Mouse (Mus musculus): ENCODE results near the gene Abi3bp. TPM values are rescaled to one million over a fixed set of nuclear protein-coding genes. Genes with fewer than 3 reads are reported as not detected.

The Abi3bp gene
- polyA plus RNA-seq, 1 experiment from 2014 or later, result 0.57 TPM

DNA sequence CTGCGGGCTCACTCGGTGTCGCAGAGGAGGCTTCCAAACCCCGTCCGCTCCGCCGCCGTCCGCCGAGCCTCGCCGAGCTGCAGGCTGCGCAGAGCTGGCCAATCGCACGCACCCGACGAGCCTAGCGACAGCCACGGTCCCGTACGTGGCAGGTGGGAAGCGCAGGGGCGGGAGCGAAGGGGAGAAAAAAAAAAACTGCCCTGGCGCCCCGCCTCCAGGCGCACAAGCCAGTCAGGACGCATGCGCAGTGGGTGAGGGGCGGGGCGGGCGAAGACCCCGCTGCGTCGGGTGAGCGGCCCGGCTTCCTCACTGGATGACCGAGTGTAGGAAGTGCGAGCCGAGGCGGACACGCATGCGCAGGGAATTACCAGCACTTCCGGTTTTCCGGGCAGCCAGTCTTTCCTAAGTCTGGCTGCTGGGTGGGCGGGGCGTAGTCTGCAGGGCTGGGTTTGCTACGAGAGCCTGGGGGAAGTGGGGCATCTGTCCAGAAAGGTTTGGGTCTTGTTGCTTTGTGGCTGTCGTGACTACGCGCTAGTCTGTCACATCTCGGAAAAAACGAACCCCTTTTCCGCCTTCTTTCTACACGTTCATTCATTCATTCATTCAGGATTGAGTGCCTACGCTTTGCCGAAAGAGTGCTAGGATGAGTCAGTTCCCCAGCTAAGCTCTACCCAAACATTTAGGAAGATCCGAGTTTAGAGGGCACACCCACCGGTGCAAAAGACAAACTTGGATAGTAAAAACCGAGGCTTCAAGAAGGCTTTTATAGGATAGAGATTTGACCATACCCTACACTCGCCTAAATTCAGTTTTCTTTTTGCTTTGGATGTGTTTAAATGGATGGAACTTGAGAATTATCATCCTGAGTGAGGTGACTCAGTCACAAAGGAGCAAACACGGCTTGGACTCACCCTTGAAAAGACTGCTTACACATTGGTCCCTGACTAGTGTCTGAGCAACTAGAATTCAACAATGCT is 239.8 kb downstream of the Abi3bp start, which contains the start of gene Tfg:
Gene Tfg, minus strand, starts transcription at position 227 of the 977 bp plus-strand sequence.
- ATAC-seq (ENCODE audit: low FRiP score), result peak; percentile 97
- Histone ChIP-seq H3K27me3 (ENCODE audit: control insufficient read depth, insufficient read depth, low read length) (no peaks in the 10 kb centered on the region), H3K4me3 (ENCODE audit: low read depth, low read length) (peak within 1 kb of the TSS; percentile 86), H3K4me1 (replicated peaks; ENCODE audit: control insufficient read depth, insufficient read depth, low read length) (0 out of 2 replicates have a peak, but pooled peaks cover 3% of the 10 kb centered on the region), H3K9me3 (ENCODE audit: control insufficient read depth, low read length) (no peaks in the 10 kb centered on the region), H3K9ac (ENCODE audit: low read depth, low read length) (peak within 1 kb of the TSS; percentile 87), H3K4me2 (replicated peaks; ENCODE audit: low read depth, low read length) (peak within 1 kb of the TSS; percentile 73), H3K27ac (ENCODE audit: low read depth, low read length) (peak within 1 kb of the TSS; percentile 99), H3K36me3 (ENCODE audit: control insufficient read depth, insufficient read depth, low read length) (no peaks in the 10 kb centered on the region)
- peak; percentile 100 for DNase-seq (ENCODE audit: low spot score)
- under 1% methylated on average over 59 of the region's 62 CpGs for WGBS

DNA sequence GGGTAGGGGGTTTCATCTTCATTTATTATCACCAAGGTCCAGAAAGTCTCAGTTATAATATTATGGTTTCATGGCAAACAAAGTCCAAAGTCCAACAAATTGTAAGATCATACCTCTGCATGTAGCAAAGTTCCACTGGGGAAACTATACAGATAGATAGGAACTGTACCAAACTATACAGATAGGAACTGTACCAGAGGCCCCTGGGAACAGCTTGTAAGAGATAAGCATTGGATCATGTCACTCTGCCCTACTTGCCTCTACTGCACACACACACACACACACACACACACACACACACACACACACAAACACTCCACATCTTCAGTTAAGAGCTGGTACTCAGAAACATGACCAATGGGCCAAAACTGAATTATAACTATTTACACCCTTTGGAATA is 241.4 kb downstream of the Abi3bp start:
- Histone ChIP-seq H3K9me3 (ENCODE audit: control insufficient read depth, low read length) (no peaks in the 10 kb centered on the region), H3K27me3 (ENCODE audit: control insufficient read depth, insufficient read depth, low read length) (no peaks in the 10 kb centered on the region), H3K4me2 (replicated peaks; ENCODE audit: low read depth, low read length) (no peak overlapping the region), H3K36me3 (ENCODE audit: control insufficient read depth, insufficient read depth, low read length) (no peaks in the 10 kb centered on the region), H3K9ac (ENCODE audit: low read depth, low read length) (no peak overlapping the region), H3K4me1 (replicated peaks; ENCODE audit: control insufficient read depth, insufficient read depth, low read length) (0 out of 2 replicates have a peak, but pooled peaks cover 3% of the 10 kb centered on the region), H3K4me3 (ENCODE audit: low read depth, low read length) (no peak overlapping the region), H3K27ac (ENCODE audit: low read depth, low read length) (no peak overlapping the region)
- no peak for ATAC-seq (ENCODE audit: low FRiP score)
- no peak for DNase-seq (ENCODE audit: low spot score)

DNA sequence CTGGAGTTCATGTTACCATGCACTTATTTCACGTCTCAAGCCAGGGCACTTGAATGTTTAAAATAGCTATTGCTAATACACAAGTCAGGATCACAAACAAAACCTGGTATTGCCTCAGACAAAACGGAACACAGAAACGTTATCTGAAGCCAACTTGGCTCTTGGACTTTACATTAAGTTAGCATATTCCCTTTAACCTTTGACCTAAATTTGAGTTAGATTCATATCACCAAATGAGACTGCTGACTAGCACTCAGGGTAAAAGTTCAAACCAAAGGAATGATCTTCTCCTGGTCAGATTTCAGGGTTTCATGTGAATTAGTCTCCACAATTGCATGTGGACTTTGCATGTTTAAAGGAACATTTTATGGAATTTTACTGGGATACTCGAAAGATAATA is 244.7 kb downstream of the Abi3bp start:
- ATAC-seq (ENCODE audit: low FRiP score), result no peak
- Histone ChIP-seq H3K27ac (ENCODE audit: low read depth, low read length) (no peak overlapping the region), H3K4me1 (replicated peaks; ENCODE audit: control insufficient read depth, insufficient read depth, low read length) (no peaks in the 10 kb centered on the region), H3K27me3 (ENCODE audit: control insufficient read depth, insufficient read depth, low read length) (no peaks in the 10 kb centered on the region), H3K36me3 (ENCODE audit: control insufficient read depth, insufficient read depth, low read length) (no peaks in the 10 kb centered on the region), H3K9me3 (ENCODE audit: control insufficient read depth, low read length) (no peaks in the 10 kb centered on the region), H3K4me3 (ENCODE audit: low read depth, low read length) (no peak overlapping the region), H3K9ac (ENCODE audit: low read depth, low read length) (no peak overlapping the region), H3K4me2 (replicated peaks; ENCODE audit: low read depth, low read length) (no peak overlapping the region)
- WGBS, result 75% methylated on average over 4 of the region's 4 CpGs
- DNase-seq (ENCODE audit: low spot score), result no peak

DNA sequence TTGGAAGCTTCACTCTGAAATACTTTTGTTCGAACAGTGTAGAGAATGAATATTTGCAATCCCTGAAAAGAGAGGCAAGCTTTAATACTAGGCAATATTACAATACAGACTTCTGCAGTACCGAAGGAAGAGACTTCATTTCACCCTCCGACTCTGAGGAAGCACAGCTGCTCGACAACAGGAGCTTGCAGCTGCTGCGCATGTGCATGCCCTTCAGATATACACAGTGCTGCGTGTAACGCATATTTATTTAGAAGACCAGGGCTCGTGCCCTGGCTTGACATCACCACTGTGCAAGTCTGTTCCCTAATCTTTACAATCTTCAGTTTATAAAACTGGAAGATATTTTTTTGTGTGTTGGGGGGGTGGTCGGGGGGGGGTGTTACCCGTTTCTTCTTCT is 247.2 kb downstream of the Abi3bp start:
- H3K27ac ChIP-seq (ENCODE audit: low read depth, low read length), result no peak overlapping the region
- WGBS, result 82% methylated on average over 10 of the region's 10 CpGs
- H3K4me3 ChIP-seq (ENCODE audit: low read depth, low read length), result no peak overlapping the region
- H3K36me3 ChIP-seq (ENCODE audit: control insufficient read depth, insufficient read depth, low read length), result no peaks in the 10 kb centered on the region
- H3K27me3 ChIP-seq (ENCODE audit: control insufficient read depth, insufficient read depth, low read length), result no peaks in the 10 kb centered on the region
- DNase-seq (ENCODE audit: low spot score) (no peak), ATAC-seq (ENCODE audit: low FRiP score) (no peak)
- H3K9ac ChIP-seq (ENCODE audit: low read depth, low read length), result no peak overlapping the region
- H3K4me1 ChIP-seq (replicated peaks; ENCODE audit: control insufficient read depth, insufficient read depth, low read length), result no peaks in the 10 kb centered on the region
- no peaks in the 10 kb centered on the region for H3K9me3 ChIP-seq (ENCODE audit: control insufficient read depth, low read length)
- H3K4me2 ChIP-seq (replicated peaks; ENCODE audit: low read depth, low read length), result no peak overlapping the region

DNA sequence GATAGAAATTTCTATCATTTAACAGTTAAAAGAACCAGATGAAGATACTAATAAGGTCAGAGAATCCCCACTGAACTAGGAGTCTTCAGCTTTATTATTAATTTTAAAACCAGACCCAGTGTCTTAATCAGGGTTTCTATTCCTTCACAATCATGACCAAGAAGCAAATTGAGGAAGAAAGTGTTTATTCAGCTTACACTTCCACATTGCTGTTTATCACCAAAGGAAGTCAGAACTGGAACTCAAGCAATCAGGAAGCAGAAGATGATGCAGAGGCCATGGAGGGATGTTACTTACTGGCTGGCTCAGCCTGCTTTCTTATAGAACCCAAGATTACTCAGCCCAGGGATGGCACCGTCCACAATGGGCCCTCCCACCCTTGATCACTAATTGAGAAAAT is 251.4 kb downstream of the Abi3bp start:
- H3K27ac ChIP-seq (ENCODE audit: low read depth, low read length), result no peak overlapping the region

More for the DNA sequence above, 251.4 kb downstream of the Abi3bp start:
- ATAC-seq (ENCODE audit: low FRiP score) (no peak), DNase-seq (ENCODE audit: low spot score) (no peak)
- no peaks in the 10 kb centered on the region for H3K36me3 ChIP-seq (ENCODE audit: control insufficient read depth, insufficient read depth, low read length)
- no peaks in the 10 kb centered on the region for H3K4me1 ChIP-seq (replicated peaks; ENCODE audit: control insufficient read depth, insufficient read depth, low read length)
- no peaks in the 10 kb centered on the region for H3K27me3 ChIP-seq (ENCODE audit: control insufficient read depth, insufficient read depth, low read length)
- no peaks in the 10 kb centered on the region for H3K9me3 ChIP-seq (ENCODE audit: control insufficient read depth, low read length)
- H3K9ac ChIP-seq (ENCODE audit: low read depth, low read length), result no peak overlapping the region
- no peak overlapping the region for H3K4me2 ChIP-seq (replicated peaks; ENCODE audit: low read depth, low read length)
- WGBS, result 31% methylated on average over 1 of the region's 1 CpGs
- H3K4me3 ChIP-seq (ENCODE audit: low read depth, low read length), result no peak overlapping the region

Other genes starting within 250 kb of the Abi3bp start
- 227 TPM in 2 replicates for gene Tfg, start 239.6 kb downstream of the Abi3bp start, polyA plus RNA-seq (2014; fragmentation: Nextera tagmentation; extraction: Ambion mirVana)

Measured in hindbrain, embryonic 11.5 days (tissue).